Mouse (Mus musculus) heart, adult 9 months (tissue): ENCODE measurements at regions not wholly inside any gene's neighbourhood (a gene's known extent, or its start where the extent isn't known, plus 50 kb on each side); places are given as distances from the start of the nearest gene placed in this dataset.

Source experiments
- DNase-seq, 2 experiments: peaks; one replicate each; pipeline ENCODE4 v3.0.0; 2022; ENCODE audit warnings: low spot score in 2 of 2

- DNase-seq = no peak
Measured at GRCm38 (mm10) chr13:84644024-84644423, 421.9 kb downstream of the Tmem161b start.

- DNase-seq = no peak
Measured at GRCm38 (mm10) chr13:84646899-84647298, 424.8 kb downstream of the Tmem161b start.

GRCm38 (mm10) chr13:84648056-84648455 lies 426.0 kb downstream of the Tmem161b start:
- no peak for DNase-seq

GRCm38 (mm10) chr13:84663967-84664366 lies 441.9 kb downstream of the Tmem161b start:
- DNase-seq = no peak

- DNase-seq = no peak
Measured at GRCm38 (mm10) chr13:84680971-84681370, 458.9 kb downstream of the Tmem161b start.

GRCm38 (mm10) chr13:84685930-84686329 lies 463.8 kb downstream of the Tmem161b start:
- DNase-seq = no peak

- DNase-seq = no peak
Measured at GRCm38 (mm10) chr13:84693462-84693861, 471.4 kb downstream of the Tmem161b start.

- no peak for DNase-seq
Measured at GRCm38 (mm10) chr13:84698472-84699080, 476.5 kb downstream of the Tmem161b start.

GRCm38 (mm10) chr13:84741231-84741630 lies 448.0 kb upstream of the Ccnh start:
- no peak for DNase-seq

GRCm38 (mm10) chr13:84748331-84748730 lies 440.9 kb upstream of the Ccnh start:
- DNase-seq = no peak

GRCm38 (mm10) chr13:84749214-84749613 lies 440.0 kb upstream of the Ccnh start:
- DNase-seq = no peak

- DNase-seq = no peak
Measured at GRCm38 (mm10) chr13:84750136-84750535, 439.1 kb upstream of the Ccnh start.

GRCm38 (mm10) chr13:84751576-84752490 lies 437.4 kb upstream of the Ccnh start:
- no peak for DNase-seq

- no peak for DNase-seq
Measured at GRCm38 (mm10) chr13:84752491-84752820, 436.8 kb upstream of the Ccnh start.

GRCm38 (mm10) chr13:84753751-84754500 lies 435.3 kb upstream of the Ccnh start:
- DNase-seq = no peak

- no peak for DNase-seq
Measured at GRCm38 (mm10) chr13:84754821-84755725, 434.1 kb upstream of the Ccnh start.

- DNase-seq = no peak
Measured at GRCm38 (mm10) chr13:84756796-84757335, 432.3 kb upstream of the Ccnh start.

GRCm38 (mm10) chr13:84757896-84758567 lies 431.2 kb upstream of the Ccnh start:
- no peak for DNase-seq

GRCm38 (mm10) chr13:84758568-84758900 lies 430.7 kb upstream of the Ccnh start:
- DNase-seq = peak; percentile 4 to 15

GRCm38 (mm10) chr13:84759061-84759460 lies 430.1 kb upstream of the Ccnh start:
- no peak for DNase-seq

- DNase-seq = no peak
Measured at GRCm38 (mm10) chr13:84760471-84760870, 428.7 kb upstream of the Ccnh start.
